Mouse (Mus musculus): ENCODE measurements around the gene Ppp1r37. TPM values are rescaled to one million over a fixed set of nuclear protein-coding genes. Genes with fewer than 3 reads are reported as not detected.

Ppp1r37 gene
- polyA plus RNA-seq, 1 experiment from 2014 or later, result 7.1 TPM

DNA sequence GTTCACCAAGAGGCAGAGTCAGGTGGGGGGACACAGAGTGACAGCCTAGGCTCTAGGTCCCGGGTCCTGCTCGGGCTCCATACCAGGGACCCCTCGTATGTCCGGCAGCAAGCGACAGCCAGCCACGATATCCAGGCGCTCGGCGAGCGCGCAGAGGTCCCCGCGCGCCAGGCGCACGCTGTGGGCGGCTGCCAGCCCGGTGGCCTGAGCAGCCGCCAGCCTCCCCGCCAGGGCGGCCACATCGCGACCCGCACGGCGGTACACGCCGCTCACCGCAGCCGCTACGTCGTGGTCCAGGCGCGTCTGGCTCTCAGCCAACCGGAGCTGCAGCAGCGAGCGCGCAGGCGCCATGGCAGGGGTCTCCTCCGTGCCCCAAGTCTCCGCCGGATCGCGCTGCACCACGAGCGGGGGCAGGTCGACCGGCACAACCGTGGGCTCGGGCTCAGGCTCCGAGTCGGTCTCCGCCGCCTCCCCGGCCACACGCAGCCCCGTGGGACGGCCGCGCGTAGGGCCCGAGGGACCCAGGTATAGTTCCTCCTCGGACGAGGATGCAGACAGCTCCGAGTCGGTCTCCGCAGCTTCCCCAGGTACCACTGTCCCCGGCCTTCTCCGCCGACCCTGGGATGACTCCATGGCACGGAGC is 55.8 kb downstream of the Ppp1r37 start:
- under 1% methylated on average over 71 of the region's 71 CpGs for WGBS

GRCm38 (mm10) chr7:19506326-19506725 is 56.5 kb downstream of the Ppp1r37 start:
- ATAC-seq (ENCODE audit: insufficient number of reproducible peaks, insufficient read depth, low FRiP score, low read depth), result no peak
- H3K9ac ChIP-seq (replicated peaks; ENCODE audit: low read depth, low read length), result no peak overlapping the region
- WGBS, result 41% methylated on average over 6 of the region's 6 CpGs
- H3K36me3 ChIP-seq (ENCODE audit: control insufficient read depth, insufficient read depth, low read length), result 0 out of 2 replicates have a peak, but pooled peaks cover 2% of the 10 kb centered on the region
- peaks cover 7% of the 10 kb centered on the region; the same call in 1 of the 2 replicates for H3K4me1 ChIP-seq (ENCODE audit: control insufficient read depth, insufficient read depth, low read length)
- no peaks in the 10 kb centered on the region for H3K27me3 ChIP-seq (ENCODE audit: control insufficient read depth, insufficient read depth, low read length)
- no peaks in the 10 kb centered on the region for H3K9me3 ChIP-seq (ENCODE audit: control insufficient read depth, low read depth, low read length)
- H3K27ac ChIP-seq (ENCODE audit: low read length), result no peak overlapping the region
- H3K4me3 ChIP-seq (ENCODE audit: low read depth, low read length), result peak overlapping the region; percentile 76; the same call in 1 of the 2 replicates
- H3K4me2 ChIP-seq (replicated peaks; ENCODE audit: low read depth, low read length), result no peak overlapping the region

More for the DNA sequence above, 55.8 kb downstream of the Ppp1r37 start:
- ATAC-seq (ENCODE audit: insufficient number of reproducible peaks, insufficient read depth, low FRiP score, low read depth), result no peak
- Histone ChIP-seq H3K27ac (ENCODE audit: low read length) (no peak overlapping the region), H3K27me3 (ENCODE audit: control insufficient read depth, insufficient read depth, low read length) (no peaks in the 10 kb centered on the region), H3K9ac (replicated peaks; ENCODE audit: low read depth, low read length) (peak overlapping the region; percentile 73), H3K4me3 (ENCODE audit: low read depth, low read length) (peak overlapping the region; percentile 76), H3K36me3 (ENCODE audit: control insufficient read depth, insufficient read depth, low read length) (0 out of 2 replicates have a peak, but pooled peaks cover 2% of the 10 kb centered on the region), H3K9me3 (ENCODE audit: control insufficient read depth, low read depth, low read length) (no peaks in the 10 kb centered on the region), H3K4me2 (replicated peaks; ENCODE audit: low read depth, low read length) (peak overlapping the region; percentile 97), H3K4me1 (ENCODE audit: control insufficient read depth, insufficient read depth, low read length) (peaks cover 7% of the 10 kb centered on the region; the same call in 1 of the 2 replicates)

DNA sequence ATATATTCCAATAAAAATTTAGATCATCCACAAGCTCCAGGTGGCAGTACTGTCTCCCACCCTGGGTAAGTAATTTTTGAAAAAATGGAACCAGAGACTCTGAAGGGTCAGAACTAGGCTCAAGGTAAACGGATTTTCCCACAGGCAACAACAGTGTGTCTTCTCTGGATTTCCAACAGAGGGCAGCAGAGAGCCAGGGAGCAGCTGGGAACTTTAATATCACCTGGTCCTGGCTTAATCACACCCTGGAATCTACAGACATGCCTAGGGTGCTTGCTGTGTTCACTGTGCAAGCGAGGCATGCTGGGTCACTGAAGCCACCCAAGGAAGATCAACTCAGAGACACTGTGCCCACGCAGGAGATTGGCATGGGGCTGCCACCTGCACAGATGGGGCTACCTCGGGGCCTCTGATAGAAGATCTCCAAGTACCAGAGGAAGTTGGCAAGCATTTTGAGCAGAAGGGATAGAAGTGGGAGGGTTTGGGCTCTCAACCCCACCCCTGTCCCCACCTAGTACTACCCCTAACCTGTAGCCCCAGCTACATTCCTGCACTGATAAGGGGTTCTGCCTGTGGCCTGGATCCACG is 59.3 kb downstream of the Ppp1r37 start:
- H3K4me3 ChIP-seq (ENCODE audit: low read depth, low read length), result no peak overlapping the region
- no peak for ATAC-seq (ENCODE audit: insufficient number of reproducible peaks, insufficient read depth, low FRiP score, low read depth)
- no peak overlapping the region for H3K27ac ChIP-seq (ENCODE audit: low read length)
- 28% methylated on average over 5 of the region's 5 CpGs for WGBS
- 0 out of 2 replicates have a peak, but pooled peaks cover 7% of the 10 kb centered on the region for H3K4me1 ChIP-seq (ENCODE audit: control insufficient read depth, insufficient read depth, low read length)
- H3K27me3 ChIP-seq (ENCODE audit: control insufficient read depth, insufficient read depth, low read length), result no peaks in the 10 kb centered on the region
- H3K4me2 ChIP-seq (replicated peaks; ENCODE audit: low read depth, low read length), result no peak overlapping the region
- H3K9ac ChIP-seq (replicated peaks; ENCODE audit: low read depth, low read length), result no peak overlapping the region
- no peaks in the 10 kb centered on the region for H3K9me3 ChIP-seq (ENCODE audit: control insufficient read depth, low read depth, low read length)
- no peaks in the 10 kb centered on the region for H3K36me3 ChIP-seq (ENCODE audit: control insufficient read depth, insufficient read depth, low read length)

DNA sequence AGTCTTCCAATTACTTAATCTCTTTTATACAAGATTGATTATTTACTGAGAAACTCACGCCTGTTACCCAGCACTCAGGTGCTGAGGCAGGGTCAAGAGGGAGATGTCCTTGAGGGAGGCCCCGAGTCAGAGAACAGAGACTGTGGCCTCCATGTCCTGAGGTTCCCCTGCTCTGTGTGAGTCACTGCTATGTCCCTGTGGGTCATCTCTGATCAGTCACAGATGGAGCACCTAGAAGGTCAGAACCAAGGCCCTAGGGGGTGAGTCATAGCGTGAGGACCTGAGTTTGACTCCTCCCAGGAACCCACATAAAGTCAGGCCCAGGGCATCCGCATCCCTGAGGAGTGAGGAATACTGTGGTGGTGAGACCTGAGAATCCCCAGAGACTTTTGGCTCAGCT is 61.2 kb downstream of the Ppp1r37 start:
- H3K4me1 ChIP-seq (ENCODE audit: control insufficient read depth, insufficient read depth, low read length), result no peaks in the 10 kb centered on the region
- no peak overlapping the region for H3K4me2 ChIP-seq (replicated peaks; ENCODE audit: low read depth, low read length)
- H3K27ac ChIP-seq (ENCODE audit: low read length), result no peak overlapping the region
- H3K4me3 ChIP-seq (ENCODE audit: low read depth, low read length), result no peak overlapping the region
- ATAC-seq (ENCODE audit: insufficient number of reproducible peaks, insufficient read depth, low FRiP score, low read depth), result no peak
- 61% methylated on average over 4 of the region's 4 CpGs for WGBS
- no peaks in the 10 kb centered on the region for H3K9me3 ChIP-seq (ENCODE audit: control insufficient read depth, low read depth, low read length)
- H3K36me3 ChIP-seq (ENCODE audit: control insufficient read depth, insufficient read depth, low read length), result no peaks in the 10 kb centered on the region
- no peaks in the 10 kb centered on the region for H3K27me3 ChIP-seq (ENCODE audit: control insufficient read depth, insufficient read depth, low read length)
- H3K9ac ChIP-seq (replicated peaks; ENCODE audit: low read depth, low read length), result no peak overlapping the region

DNA sequence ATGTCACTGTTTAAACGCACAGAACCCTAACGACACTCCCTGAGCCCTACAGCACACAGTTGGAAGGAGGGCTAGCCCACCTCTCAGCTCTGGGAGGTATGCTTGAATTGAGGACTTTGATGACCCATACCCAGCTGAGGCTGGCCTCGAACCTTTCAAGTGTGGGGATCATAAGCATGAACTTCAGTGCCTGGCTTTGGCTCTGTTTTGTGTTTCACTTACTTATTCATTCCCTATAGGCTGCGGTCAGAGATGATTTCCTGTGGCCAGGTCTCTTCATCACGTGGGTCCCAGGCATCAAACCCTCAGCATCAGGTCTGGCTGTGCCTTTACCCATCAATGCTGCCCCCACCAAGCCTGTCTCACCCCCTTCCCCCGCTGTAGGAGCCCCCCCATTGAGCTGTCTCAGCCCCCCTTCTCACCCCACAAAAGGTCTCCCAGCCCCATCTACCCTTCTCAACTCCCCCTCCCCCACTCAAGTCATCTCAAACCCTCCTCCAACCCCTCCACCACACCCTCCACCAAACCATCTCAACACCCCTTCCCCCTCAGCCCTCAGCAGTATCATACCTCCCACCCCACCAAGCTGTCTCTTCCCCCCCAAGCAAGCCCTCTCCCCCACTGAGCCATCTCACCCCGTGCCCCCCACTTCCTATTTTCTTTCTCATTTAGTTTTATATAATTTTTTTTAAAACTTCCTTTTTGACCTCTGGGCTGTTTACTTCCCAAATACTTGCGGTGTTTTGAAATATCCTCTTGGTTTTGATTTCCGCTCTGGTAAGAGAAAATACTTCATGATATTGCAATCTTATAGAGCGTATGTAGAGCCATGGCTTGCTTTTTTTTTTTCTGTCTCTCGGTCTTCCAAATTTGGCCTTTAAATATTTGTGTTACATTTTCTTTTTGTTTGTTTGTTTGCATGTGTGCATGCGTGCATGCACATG is 62.2 kb downstream of the Ppp1r37 start:
- Histone ChIP-seq H3K27ac (ENCODE audit: low read length) (no peak overlapping the region), H3K36me3 (ENCODE audit: control insufficient read depth, insufficient read depth, low read length) (no peaks in the 10 kb centered on the region), H3K27me3 (ENCODE audit: control insufficient read depth, insufficient read depth, low read length) (no peaks in the 10 kb centered on the region), H3K4me1 (ENCODE audit: control insufficient read depth, insufficient read depth, low read length) (no peaks in the 10 kb centered on the region), H3K9ac (replicated peaks; ENCODE audit: low read depth, low read length) (no peak overlapping the region), H3K9me3 (ENCODE audit: control insufficient read depth, low read depth, low read length) (no peaks in the 10 kb centered on the region), H3K4me3 (ENCODE audit: low read depth, low read length) (no peak overlapping the region), H3K4me2 (replicated peaks; ENCODE audit: low read depth, low read length) (no peak overlapping the region)
- ATAC-seq (ENCODE audit: insufficient number of reproducible peaks, insufficient read depth, low FRiP score, low read depth), result no peak
- 74% methylated on average over 12 of the region's 12 CpGs for WGBS

GRCm38 (mm10) chr7:19498326-19498725 is 64.5 kb downstream of the Ppp1r37 start:
- no peaks in the 10 kb centered on the region for H3K9me3 ChIP-seq (ENCODE audit: control insufficient read depth, low read depth, low read length)
- no peak overlapping the region for H3K27ac ChIP-seq (ENCODE audit: low read length)
- H3K36me3 ChIP-seq (ENCODE audit: control insufficient read depth, insufficient read depth, low read length), result no peaks in the 10 kb centered on the region
- H3K4me1 ChIP-seq (ENCODE audit: control insufficient read depth, insufficient read depth, low read length), result no peaks in the 10 kb centered on the region
- H3K9ac ChIP-seq (replicated peaks; ENCODE audit: low read depth, low read length), result no peak overlapping the region
- 41% methylated on average over 4 of the region's 4 CpGs for WGBS
- no peak overlapping the region for H3K4me3 ChIP-seq (ENCODE audit: low read depth, low read length)
- ATAC-seq (ENCODE audit: insufficient number of reproducible peaks, insufficient read depth, low FRiP score, low read depth), result no peak
- no peak overlapping the region for H3K4me2 ChIP-seq (replicated peaks; ENCODE audit: low read depth, low read length)
- no peaks in the 10 kb centered on the region for H3K27me3 ChIP-seq (ENCODE audit: control insufficient read depth, insufficient read depth, low read length)

- no peaks in the 10 kb centered on the region for H3K36me3 ChIP-seq (ENCODE audit: control insufficient read depth, insufficient read depth, low read length)
- WGBS, result 59% methylated on average over 5 of the region's 5 CpGs
- no peak for ATAC-seq (ENCODE audit: insufficient number of reproducible peaks, insufficient read depth, low FRiP score, low read depth)
- no peak overlapping the region for H3K27ac ChIP-seq (ENCODE audit: low read length)
- H3K9me3 ChIP-seq (ENCODE audit: control insufficient read depth, low read depth, low read length), result no peaks in the 10 kb centered on the region
- H3K4me2 ChIP-seq (replicated peaks; ENCODE audit: low read depth, low read length), result no peak overlapping the region
- no peak overlapping the region for H3K4me3 ChIP-seq (ENCODE audit: low read depth, low read length)
- H3K4me1 ChIP-seq (ENCODE audit: control insufficient read depth, insufficient read depth, low read length), result no peaks in the 10 kb centered on the region
- H3K27me3 ChIP-seq (ENCODE audit: control insufficient read depth, insufficient read depth, low read length), result peaks cover 5% of the 10 kb centered on the region
- no peak overlapping the region for H3K9ac ChIP-seq (replicated peaks; ENCODE audit: low read depth, low read length)
These were observed 66.7 kb downstream of the Ppp1r37 start for GRCm38 (mm10) chr7:19496214-19496555.

GRCm38 (mm10) chr7:19495521-19496213 is 67.2 kb downstream of the Ppp1r37 start:
- H3K9ac ChIP-seq (replicated peaks; ENCODE audit: low read depth, low read length), result no peak overlapping the region
- peaks cover 9% of the 10 kb centered on the region for H3K27me3 ChIP-seq (ENCODE audit: control insufficient read depth, insufficient read depth, low read length)
- no peaks in the 10 kb centered on the region for H3K36me3 ChIP-seq (ENCODE audit: control insufficient read depth, insufficient read depth, low read length)
- H3K4me2 ChIP-seq (replicated peaks; ENCODE audit: low read depth, low read length), result no peak overlapping the region
- 51% methylated on average over 20 of the region's 20 CpGs for WGBS
- H3K27ac ChIP-seq (ENCODE audit: low read length), result no peak overlapping the region
- H3K9me3 ChIP-seq (ENCODE audit: control insufficient read depth, low read depth, low read length), result no peaks in the 10 kb centered on the region
- no peak overlapping the region for H3K4me3 ChIP-seq (ENCODE audit: low read depth, low read length)
- ATAC-seq (ENCODE audit: insufficient number of reproducible peaks, insufficient read depth, low FRiP score, low read depth), result no peak
- no peaks in the 10 kb centered on the region for H3K4me1 ChIP-seq (ENCODE audit: control insufficient read depth, insufficient read depth, low read length)

All from stomach, embryonic 14.5 days (tissue).